Mouse (Mus musculus) limb, embryonic 13.5 days (tissue): ENCODE measurements at regions not wholly inside any gene's neighbourhood (a gene's known extent, or its start where the extent isn't known, plus 50 kb on each side); places are given as distances from the start of the nearest gene placed in this dataset.
"Not testable (repeated sequence)": the region's sequence is repeated elsewhere in the genome, so short reads cannot be mapped to it uniquely, and the experiment has no call there.

Experiments used
- ATAC-seq: fragments of 200-750 bp; cut with Nextera tagmentation; 2 replicates; pipeline ENCODE4 v1.8.0; 2017; ENCODE audit warnings: low read depth, moderate number of reproducible peaks, moderate TSS enrichment; ENCODE audit not compliant: low FRiP score
- H3K27ac ChIP-seq: fragments of 300-500 bp; sonication (generic); 2 replicates; pipeline ENCODE4 v1.5.1; 2015; ENCODE audit warnings: inconsistent platforms, mild to moderate bottlenecking, moderate library complexity
- H3K27me3 ChIP-seq: fragments of 300-500 bp; sonication (generic); 2 replicates; pipeline ENCODE4 v1.6.1; 2015; ENCODE audit warnings: mild to moderate bottlenecking, inconsistent platforms
- H3K36me3 ChIP-seq: fragments of 300-500 bp; sonication (generic); 2 replicates; pipeline ENCODE4 v1.6.1; 2015; ENCODE audit warnings: inconsistent platforms, mild to moderate bottlenecking, moderate library complexity
- H3K4me1 ChIP-seq: fragments of 300-500 bp; sonication (generic); 2 replicates; pipeline ENCODE4 v1.6.1; 2015; ENCODE audit warnings: inconsistent platforms
- H3K4me2 ChIP-seq: fragments of 300-500 bp; sonication (generic); replicated peaks from 2 replicates; pipeline ENCODE4 v1.6.1; 2015; ENCODE audit warnings: inconsistent platforms, mild to moderate bottlenecking, moderate library complexity
- H3K4me3 ChIP-seq: fragments of 300-500 bp; sonication (generic); 2 replicates; pipeline ENCODE4 v1.5.1; 2015; ENCODE audit warnings: moderate library complexity, mild to moderate bottlenecking, inconsistent platforms
- H3K9ac ChIP-seq: fragments of 300-500 bp; sonication (generic); 2 replicates; pipeline ENCODE4 v1.6.1; 2015; ENCODE audit warnings: mild to moderate bottlenecking, inconsistent platforms
- H3K9me3 ChIP-seq: fragments of 300-500 bp; sonication (generic); 2 replicates; pipeline ENCODE4 v1.6.1; 2016; ENCODE audit warnings: inconsistent platforms
- WGBS: fragments of 180-500 bp; shearing (Covaris S2); methylation state at CpG from one replicate; pipeline ENCODE4 v1.1.7; 2015; 5-methylcytosine and 5-hydroxymethylcytosine counted together

- H3K4me1 ChIP-seq = no peaks in the 10 kb centered on the region
- H3K27ac ChIP-seq = no peak overlapping the region
- no peak overlapping the region for H3K4me2 ChIP-seq
- 91% methylated on average over 2 of the region's 2 CpGs for WGBS
- ATAC-seq = no peak
- no peaks in the 10 kb centered on the region for H3K27me3 ChIP-seq
- no peaks in the 10 kb centered on the region for H3K36me3 ChIP-seq
- no peak overlapping the region for H3K9ac ChIP-seq
- no peaks in the 10 kb centered on the region for H3K9me3 ChIP-seq
- no peak overlapping the region for H3K4me3 ChIP-seq
Observed at GRCm38 (mm10) chr1:105463819-105464614, 107.5 kb upstream of the Rnf152 start.

- H3K4me2 ChIP-seq = no peak overlapping the region
- WGBS = 78% methylated on average over 1 of the region's 1 CpGs
- no peaks in the 10 kb centered on the region for H3K9me3 ChIP-seq
- H3K36me3 ChIP-seq = no peaks in the 10 kb centered on the region
- H3K4me3 ChIP-seq = no peak overlapping the region
- ATAC-seq = no peak
- H3K27ac ChIP-seq = no peak overlapping the region
- no peak overlapping the region for H3K9ac ChIP-seq
- no peaks in the 10 kb centered on the region for H3K27me3 ChIP-seq
- no peaks in the 10 kb centered on the region for H3K4me1 ChIP-seq
Observed at GRCm38 (mm10) chr1:105462695-105463094, 106.2 kb upstream of the Rnf152 start.

GRCm38 (mm10) chr1:105455783-105456182 is 99.3 kb upstream of the Rnf152 start:
- WGBS = 93% methylated on average over 13 of the region's 13 CpGs

GRCm38 (mm10) chr1:105454687-105455086 is 98.2 kb upstream of the Rnf152 start:
- no peak overlapping the region for H3K4me3 ChIP-seq
- H3K4me2 ChIP-seq = no peak overlapping the region
- no peaks in the 10 kb centered on the region for H3K36me3 ChIP-seq
- H3K9me3 ChIP-seq = no peaks in the 10 kb centered on the region; the same call in 1 of the 2 replicates
- ATAC-seq = no peak
- H3K9ac ChIP-seq = no peak overlapping the region
- no peaks in the 10 kb centered on the region for H3K27me3 ChIP-seq
- H3K27ac ChIP-seq = no peak overlapping the region
- WGBS = 62% methylated on average over 1 of the region's 1 CpGs
- no peaks in the 10 kb centered on the region for H3K4me1 ChIP-seq

More at GRCm38 (mm10) chr1:105455783-105456182, 99.3 kb upstream of the Rnf152 start:
- H3K4me2 ChIP-seq, H3K9ac ChIP-seq, H3K27me3 ChIP-seq, H3K27ac ChIP-seq, H3K36me3 ChIP-seq, H3K4me1 ChIP-seq, H3K9me3 ChIP-seq, ATAC-seq, H3K4me3 ChIP-seq: not testable (repeated sequence)

GRCm38 (mm10) chr1:105446212-105446611 is 89.7 kb upstream of the Rnf152 start:
- H3K27me3 ChIP-seq = no peaks in the 10 kb centered on the region
- WGBS = 65% methylated on average over 1 of the region's 1 CpGs
- H3K9ac ChIP-seq = no peak overlapping the region
- no peak for ATAC-seq
- no peaks in the 10 kb centered on the region for H3K4me1 ChIP-seq
- H3K4me3 ChIP-seq = no peak overlapping the region
- H3K36me3 ChIP-seq = no peaks in the 10 kb centered on the region
- no peak overlapping the region for H3K4me2 ChIP-seq
- no peaks in the 10 kb centered on the region; the same call in 1 of the 2 replicates for H3K9me3 ChIP-seq
- no peak overlapping the region for H3K27ac ChIP-seq

GRCm38 (mm10) chr1:105443546-105443945 is 87.0 kb upstream of the Rnf152 start:
- no peak for ATAC-seq
- no peak overlapping the region for H3K9ac ChIP-seq
- 86% methylated on average over 5 of the region's 5 CpGs for WGBS

GRCm38 (mm10) chr1:105440296-105440695 is 83.8 kb upstream of the Rnf152 start:
- ATAC-seq = no peak
- WGBS = 74% methylated on average over 3 of the region's 3 CpGs
- no peak overlapping the region for H3K4me3 ChIP-seq
- no peak overlapping the region for H3K9ac ChIP-seq
- no peaks in the 10 kb centered on the region for H3K36me3 ChIP-seq
- no peak overlapping the region for H3K4me2 ChIP-seq
- H3K27ac ChIP-seq = no peak overlapping the region
- H3K27me3 ChIP-seq = no peaks in the 10 kb centered on the region
- no peaks in the 10 kb centered on the region for H3K9me3 ChIP-seq
- no peaks in the 10 kb centered on the region for H3K4me1 ChIP-seq

More at GRCm38 (mm10) chr1:105443546-105443945, 87.0 kb upstream of the Rnf152 start:
- Histone ChIP-seq H3K27ac (no peak overlapping the region), H3K9me3 (no peaks in the 10 kb centered on the region), H3K4me2 (no peak overlapping the region), H3K36me3 (no peaks in the 10 kb centered on the region), H3K27me3 (no peaks in the 10 kb centered on the region), H3K4me3 (no peak overlapping the region), H3K4me1 (no peaks in the 10 kb centered on the region)

- H3K9ac ChIP-seq = no peak overlapping the region
- no peaks in the 10 kb centered on the region for H3K27me3 ChIP-seq
- no peak for ATAC-seq
- 61% methylated on average over 8 of the region's 8 CpGs for WGBS
- H3K36me3 ChIP-seq = no peaks in the 10 kb centered on the region
- H3K9me3 ChIP-seq = no peaks in the 10 kb centered on the region
- no peak overlapping the region for H3K27ac ChIP-seq
- no peak overlapping the region for H3K4me3 ChIP-seq
- H3K4me2 ChIP-seq = no peak overlapping the region
- H3K4me1 ChIP-seq = peaks cover 6% of the 10 kb centered on the region; the same call in 1 of the 2 replicates
Observed at GRCm38 (mm10) chr1:105434631-105435403, 78.3 kb upstream of the Rnf152 start.

- H3K36me3 ChIP-seq = no peaks in the 10 kb centered on the region
- H3K9me3 ChIP-seq = no peaks in the 10 kb centered on the region
- WGBS = 81% methylated on average over 2 of the region's 2 CpGs
- no peak overlapping the region for H3K4me3 ChIP-seq
- H3K9ac ChIP-seq = no peak overlapping the region
- no peak for ATAC-seq
- H3K4me2 ChIP-seq = no peak overlapping the region
- H3K27me3 ChIP-seq = no peaks in the 10 kb centered on the region
- peaks cover 6% of the 10 kb centered on the region; the same call in 1 of the 2 replicates for H3K4me1 ChIP-seq
- no peak overlapping the region for H3K27ac ChIP-seq
Observed at GRCm38 (mm10) chr1:105433949-105434348, 77.4 kb upstream of the Rnf152 start.

- WGBS = 59% methylated on average over 2 of the region's 2 CpGs
- Histone ChIP-seq H3K4me1 (peaks cover 6% of the 10 kb centered on the region; the same call in 1 of the 2 replicates), H3K4me2 (no peak overlapping the region), H3K9ac (no peak overlapping the region), H3K4me3 (no peak overlapping the region), H3K9me3 (no peaks in the 10 kb centered on the region), H3K36me3 (no peaks in the 10 kb centered on the region), H3K27ac (no peak overlapping the region), H3K27me3 (no peaks in the 10 kb centered on the region)
- ATAC-seq = no peak
Observed at GRCm38 (mm10) chr1:105431803-105432202, 75.3 kb upstream of the Rnf152 start.

- 83% methylated on average over 4 of the region's 4 CpGs for WGBS
- Histone ChIP-seq H3K36me3 (no peaks in the 10 kb centered on the region), H3K27ac (no peak overlapping the region), H3K4me2 (no peak overlapping the region), H3K9me3 (no peaks in the 10 kb centered on the region), H3K9ac (no peak overlapping the region), H3K4me1 (peaks cover 9% of the 10 kb centered on the region; the same call in 1 of the 2 replicates), H3K27me3 (no peaks in the 10 kb centered on the region), H3K4me3 (no peak overlapping the region)
- ATAC-seq = no peak
Observed at GRCm38 (mm10) chr1:105430712-105431111, 74.2 kb upstream of the Rnf152 start.

- no peaks in the 10 kb centered on the region for H3K27me3 ChIP-seq
- no peak overlapping the region for H3K27ac ChIP-seq
- H3K4me1 ChIP-seq = peaks cover 22% of the 10 kb centered on the region
- no peak overlapping the region for H3K9ac ChIP-seq
- 60% methylated on average over 1 of the region's 1 CpGs for WGBS
- no peak for ATAC-seq
- H3K4me2 ChIP-seq = no peak overlapping the region
- H3K9me3 ChIP-seq = no peaks in the 10 kb centered on the region
- H3K4me3 ChIP-seq = no peak overlapping the region
- H3K36me3 ChIP-seq = no peaks in the 10 kb centered on the region
Observed at GRCm38 (mm10) chr1:105428165-105428564, 71.7 kb upstream of the Rnf152 start.
